In genomic region chr1:177479356-177480004, GRCm38 (mm10) we compare ENCODE assay signal across 11 mouse cellular contexts. TPM values are rescaled to one million over a fixed set of nuclear protein-coding genes. Genes with fewer than 3 reads are reported as not detected.
DNase-seq lines count a peak whose midpoint lies in the region; ATAC-seq lines count a peak whose summit lies in the region.
"Had no signal": no experiment of that assay in that cellular context is flagged by ENCODE, and none has a peak within 500 bp of the region (broad histone marks: within the 10 kb centered on the region; RNA-seq: fewer than 3 reads in every experiment).

No protein-coding gene starts in this region.

- H3K9ac ChIP-seq in heart, embryonic 12.5 days: no peak overlapping the region
- no peak overlapping the region for H3K9ac ChIP-seq in kidney, embryonic 15.5 days
- H3K9ac ChIP-seq in hindbrain, embryonic 16.5 days (ENCODE audit: low read depth, low read length): no peak overlapping the region
- H3K9ac ChIP-seq in hindbrain, embryonic 14.5 days: no peak overlapping the region
- H3K9ac ChIP-seq: liver, postnatal 0 days had no signal

- H3K4me1 ChIP-seq in heart, embryonic 12.5 days (replicated peaks): peaks cover 12% of the 10 kb centered on the region
- no peaks in the 10 kb centered on the region for H3K4me1 ChIP-seq in kidney, embryonic 15.5 days
- no peaks in the 10 kb centered on the region for H3K4me1 ChIP-seq in hindbrain, embryonic 16.5 days (ENCODE audit: control insufficient read depth, insufficient read depth, low read depth, low read length)
- H3K4me1 ChIP-seq in hindbrain, embryonic 14.5 days (replicated peaks; ENCODE audit: control insufficient read depth, insufficient read depth, low read length): no peaks in the 10 kb centered on the region

- no peak overlapping the region for H3K27ac ChIP-seq in heart, embryonic 12.5 days (ENCODE audit: poor library complexity, severe bottlenecking)
- no peak overlapping the region for H3K27ac ChIP-seq in kidney, embryonic 15.5 days
- no peak overlapping the region for H3K27ac ChIP-seq in hindbrain, embryonic 16.5 days (ENCODE audit: low read depth, low read length)
- no peak overlapping the region for H3K27ac ChIP-seq in hindbrain, embryonic 14.5 days

- WGBS in heart, embryonic 12.5 days: 42% methylated on average over 10 of the region's 10 CpGs
- WGBS in kidney, embryonic 15.5 days: 75% methylated on average over 10 of the region's 10 CpGs
- WGBS in hindbrain, embryonic 16.5 days: 70% methylated on average over 10 of the region's 10 CpGs
- 64% methylated on average over 10 of the region's 10 CpGs for WGBS in hindbrain, embryonic 14.5 days

- H3K4me2 ChIP-seq in heart, embryonic 12.5 days: no peak overlapping the region
- H3K4me2 ChIP-seq in kidney, embryonic 15.5 days: no peak overlapping the region
- no peak overlapping the region for H3K4me2 ChIP-seq in hindbrain, embryonic 16.5 days (ENCODE audit: low read length)
- H3K4me2 ChIP-seq in hindbrain, embryonic 14.5 days (replicated peaks): no peak overlapping the region

- no peaks in the 10 kb centered on the region for H3K9me3 ChIP-seq in heart, embryonic 12.5 days (replicated peaks)
- H3K9me3 ChIP-seq in kidney, embryonic 15.5 days (replicated peaks): no peaks in the 10 kb centered on the region
- no peaks in the 10 kb centered on the region for H3K9me3 ChIP-seq in hindbrain, embryonic 16.5 days (ENCODE audit: control insufficient read depth, low read length)
- H3K9me3 ChIP-seq in hindbrain, embryonic 14.5 days (ENCODE audit: control insufficient read depth, low read length): no peaks in the 10 kb centered on the region

- ATAC-seq in heart, embryonic 12.5 days (ENCODE audit: insufficient number of reproducible peaks, low FRiP score): peak; percentile 45; the same call in 1 of the 2 replicates
- ATAC-seq in kidney, embryonic 15.5 days (replicated peaks; ENCODE audit: low FRiP score): no peak
- ATAC-seq in hindbrain, embryonic 16.5 days: no peak
- ATAC-seq in hindbrain, embryonic 14.5 days (ENCODE audit: low FRiP score): no peak
- ATAC-seq: inflammation-experienced regulatory T-cells, adult 6 months; liver, postnatal 0 days had no signal

- no peaks in the 10 kb centered on the region for H3K36me3 ChIP-seq in heart, embryonic 12.5 days
- no peaks in the 10 kb centered on the region for H3K36me3 ChIP-seq in kidney, embryonic 15.5 days
- H3K36me3 ChIP-seq in hindbrain, embryonic 16.5 days (ENCODE audit: control insufficient read depth, insufficient read depth, low read length): no peaks in the 10 kb centered on the region
- no peaks in the 10 kb centered on the region for H3K36me3 ChIP-seq in hindbrain, embryonic 14.5 days (replicated peaks; ENCODE audit: control insufficient read depth, insufficient read depth)

- intact Hi-C loops in heart, postnatal 25 days (cut with DNase I): no loop called here

- no peak overlapping the region for H3K4me3 ChIP-seq in heart, embryonic 12.5 days
- H3K4me3 ChIP-seq in kidney, embryonic 15.5 days (replicated peaks): no peak overlapping the region
- H3K4me3 ChIP-seq in hindbrain, embryonic 16.5 days (ENCODE audit: low read length): no peak overlapping the region
- H3K4me3 ChIP-seq in hindbrain, embryonic 14.5 days (replicated peaks; ENCODE audit: low read length): no peak overlapping the region

- no peak for DNase-seq in heart, postnatal 25 days (ENCODE audit: low spot score)
- DNase-seq in Muller cell, postnatal 12 days (ENCODE audit: inconsistent ontology term): peak; percentile 81
- peak; percentile 63 to 64 for DNase-seq in cerebellum, postnatal 14 days
- peak; percentile 41 to 58 for DNase-seq in lung, adult 18-20 months
- DNase-seq in hindbrain, embryonic 14.5 days (ENCODE audit: low spot score): no peak
- DNase-seq: liver, postnatal 0 days; right cerebral cortex, adult 18-20 months had no signal

- H3K27me3 ChIP-seq in heart, embryonic 12.5 days (replicated peaks): no peaks in the 10 kb centered on the region
- no peaks in the 10 kb centered on the region for H3K27me3 ChIP-seq in kidney, embryonic 15.5 days
- H3K27me3 ChIP-seq in hindbrain, embryonic 16.5 days (replicated peaks; ENCODE audit: control insufficient read depth, insufficient read depth, low read length): no peaks in the 10 kb centered on the region
- no peaks in the 10 kb centered on the region for H3K27me3 ChIP-seq in hindbrain, embryonic 14.5 days (ENCODE audit: control insufficient read depth, insufficient read depth, low read length)

RNA-seq across cellular contexts. Expression of gene Zbtb18, which starts 37.3 kb away (rescaled TPM):
- 1.5 and 1.6 TPM in 2 replicates for polyA plus RNA-seq in heart, embryonic 12.5 days (2016; fragmentation: Nextera tagmentation; extraction: Ambion mirVana)
- total RNA-seq in heart, postnatal 25 days (2021): 10 to 100 TPM; 38.5 to 40.3 TPM
- polyA plus RNA-seq in kidney, embryonic 15.5 days (2015; fragmentation: Nextera tagmentation; extraction: Ambion mirVana): 1.7 and 1.9 TPM in 2 replicates
- polyA plus RNA-seq in hindbrain, embryonic 16.5 days (2015; fragmentation: Nextera tagmentation; extraction: Ambion mirVana): 10.5 and 15.4 TPM in 2 replicates
- polyA plus RNA-seq in hindbrain, embryonic 14.5 days (2014; fragmentation: Nextera tagmentation; extraction: Ambion mirVana): 8.2 and 9.0 TPM in 2 replicates

Comparison
In these comparisons a context has a peak if more than half of its experiments do, and no peak if none do; other contexts are left out.
1. DNase-seq: peak in Muller cell, postnatal 12 days (single experiment), cerebellum, postnatal 14 days (2 of 2) and lung, adult 18-20 months (2 of 2); none in heart, postnatal 25 days (single experiment) and hindbrain, embryonic 14.5 days (single experiment).